Mouse (Mus musculus): ENCODE measurements around the gene Mgat4a. TPM values are rescaled to one million over a fixed set of nuclear protein-coding genes. Genes with fewer than 3 reads are reported as not detected.

Mgat4a gene
- polyA plus RNA-seq, 1 experiment: 2.4 TPM

DNA sequence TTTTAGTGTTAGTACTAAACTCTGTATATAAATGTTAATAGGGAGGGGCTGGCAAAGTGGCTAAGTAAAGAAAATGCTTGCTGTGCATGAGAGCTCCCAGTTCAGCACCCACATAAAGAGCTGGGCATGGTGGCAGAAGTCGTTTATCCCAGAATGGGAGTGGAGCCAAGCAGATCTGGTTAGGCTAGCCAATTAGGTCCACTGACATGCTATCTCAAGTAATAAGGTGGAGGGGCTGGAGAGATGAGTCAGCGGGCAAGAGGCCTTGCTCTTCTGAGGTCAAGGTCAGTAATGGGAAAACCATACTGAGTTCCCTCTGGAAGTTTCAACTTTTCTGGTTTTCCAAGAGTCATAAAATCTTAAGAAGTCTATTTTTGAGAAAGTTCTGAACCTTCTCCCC, 111.9 kb downstream of the Mgat4a start:
- H3K27ac ChIP-seq (replicated peaks; ENCODE audit: low read depth, low read length): peak overlapping the region; percentile 93
- H3K4me3 ChIP-seq (ENCODE audit: insufficient read depth, low read depth, low read length): peak overlapping the region; percentile 73
- H3K4me1 ChIP-seq (ENCODE audit: control insufficient read depth, insufficient read depth, insufficient read length, low read length): peaks cover 7% of the 10 kb centered on the region; the same call in 1 of the 2 replicates

DNA sequence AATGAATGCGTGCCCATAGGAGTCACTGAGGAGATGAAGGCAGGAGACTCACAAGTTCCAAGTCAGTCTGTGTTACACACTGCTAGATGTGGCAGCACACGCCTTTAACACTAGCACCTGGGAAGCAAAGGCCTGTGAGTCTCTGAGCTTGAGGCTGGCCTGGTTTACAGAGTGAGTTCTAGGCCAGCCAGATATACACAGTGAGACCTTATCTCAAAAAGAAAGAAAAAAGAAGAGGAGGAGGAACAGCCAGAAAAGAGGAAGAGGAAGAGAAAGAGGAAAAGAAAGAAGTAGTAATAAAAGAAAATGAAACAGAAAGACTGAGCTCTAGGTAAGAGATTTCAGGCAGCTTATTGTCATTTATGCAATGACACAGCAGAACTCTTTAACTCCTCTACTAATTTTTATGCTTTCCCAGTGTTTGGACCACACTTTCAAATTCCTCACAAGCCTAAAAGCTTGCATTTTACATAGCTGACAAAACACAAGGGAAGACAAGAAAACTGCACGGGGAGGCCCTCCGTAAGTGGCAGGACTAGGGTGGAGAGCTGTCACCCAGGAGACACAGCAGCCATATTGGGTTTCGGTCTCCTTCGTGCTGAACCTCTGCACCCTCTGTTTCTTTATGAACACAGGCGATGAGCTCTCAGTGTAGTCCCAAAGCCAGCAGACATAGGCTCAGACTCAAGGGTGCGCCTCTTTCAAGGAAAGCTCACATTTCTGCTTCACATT, 113.5 kb downstream of the Mgat4a start:
- Histone ChIP-seq H3K4me3 (ENCODE audit: insufficient read depth, low read depth, low read length) (no peak overlapping the region; the same call in 1 of the 2 replicates), H3K27ac (replicated peaks; ENCODE audit: low read depth, low read length) (no peak overlapping the region), H3K4me1 (ENCODE audit: control insufficient read depth, insufficient read depth, insufficient read length, low read length) (peaks cover 7% of the 10 kb centered on the region; the same call in 1 of the 2 replicates)

DNA sequence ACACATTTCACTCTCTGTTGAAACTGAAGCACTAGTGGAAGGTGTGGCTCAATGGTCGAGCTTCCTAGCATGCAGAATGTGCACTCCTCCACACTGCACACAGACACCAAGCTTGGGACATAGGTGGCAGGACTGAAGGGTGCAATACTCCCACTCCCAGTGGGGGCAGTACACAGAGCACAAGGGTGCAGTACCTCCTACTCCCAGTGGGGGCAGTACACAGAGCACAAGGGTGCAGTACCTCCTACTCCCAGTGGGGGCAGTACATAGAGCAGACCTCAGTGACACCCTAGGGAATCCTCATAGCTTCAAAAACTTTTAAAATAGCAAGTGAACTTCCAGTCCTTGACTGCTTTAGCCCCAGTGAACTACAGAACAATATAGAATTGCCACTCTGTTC, 121.4 kb downstream of the Mgat4a start:
- Histone ChIP-seq H3K4me1 (ENCODE audit: control insufficient read depth, insufficient read depth, insufficient read length, low read length) (no peaks in the 10 kb centered on the region), H3K27ac (replicated peaks; ENCODE audit: low read depth, low read length) (no peak overlapping the region), H3K4me3 (ENCODE audit: insufficient read depth, low read depth, low read length) (no peak overlapping the region)

DNA sequence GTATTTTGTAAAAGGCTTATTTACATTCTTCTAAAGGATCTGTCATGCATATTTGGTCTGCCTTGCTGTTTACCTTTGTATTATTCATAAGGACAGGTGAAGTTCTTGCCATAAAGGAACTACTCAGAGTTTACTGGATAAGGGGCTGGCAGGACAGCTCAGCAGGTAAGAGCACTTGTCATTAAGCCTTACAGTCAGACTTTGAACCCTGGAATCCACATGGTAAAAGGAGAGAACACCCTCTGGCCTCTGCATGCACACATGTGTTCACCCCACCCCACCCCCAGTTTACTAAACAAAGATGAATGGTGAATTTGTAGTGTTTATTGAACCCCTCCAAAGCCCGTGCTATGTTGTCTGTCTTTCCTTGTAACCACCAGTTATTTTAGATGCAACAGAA, 125.4 kb downstream of the Mgat4a start:
- Histone ChIP-seq H3K27ac (replicated peaks; ENCODE audit: low read depth, low read length) (no peak overlapping the region), H3K4me1 (ENCODE audit: control insufficient read depth, insufficient read depth, insufficient read length, low read length) (no peaks in the 10 kb centered on the region), H3K4me3 (ENCODE audit: insufficient read depth, low read depth, low read length) (no peak overlapping the region)

DNA sequence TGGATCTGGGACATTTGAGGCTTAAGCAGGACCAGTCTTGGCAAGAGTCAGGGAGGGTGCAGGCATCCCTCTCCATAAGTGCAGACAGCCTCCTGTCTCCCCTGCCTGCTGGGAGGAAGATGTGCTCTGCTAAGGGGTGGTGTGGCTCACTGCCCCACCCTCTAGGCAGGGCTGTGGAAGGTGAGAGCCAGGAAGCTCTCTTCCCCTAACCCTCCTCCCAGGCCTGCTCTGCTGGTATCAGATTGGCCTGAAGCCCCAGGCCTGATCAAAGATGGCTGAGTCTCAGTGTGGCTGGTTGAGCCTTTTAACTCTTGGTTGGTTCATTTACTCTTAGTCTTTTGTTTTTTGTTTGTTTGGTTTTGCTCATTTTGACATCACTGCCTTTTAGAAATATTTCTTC, 131.2 kb downstream of the Mgat4a start:
- H3K4me3 ChIP-seq (ENCODE audit: insufficient read depth, low read depth, low read length): no peak overlapping the region
- H3K4me1 ChIP-seq (ENCODE audit: control insufficient read depth, insufficient read depth, insufficient read length, low read length): no peaks in the 10 kb centered on the region
- no peak overlapping the region for H3K27ac ChIP-seq (replicated peaks; ENCODE audit: low read depth, low read length)

DNA sequence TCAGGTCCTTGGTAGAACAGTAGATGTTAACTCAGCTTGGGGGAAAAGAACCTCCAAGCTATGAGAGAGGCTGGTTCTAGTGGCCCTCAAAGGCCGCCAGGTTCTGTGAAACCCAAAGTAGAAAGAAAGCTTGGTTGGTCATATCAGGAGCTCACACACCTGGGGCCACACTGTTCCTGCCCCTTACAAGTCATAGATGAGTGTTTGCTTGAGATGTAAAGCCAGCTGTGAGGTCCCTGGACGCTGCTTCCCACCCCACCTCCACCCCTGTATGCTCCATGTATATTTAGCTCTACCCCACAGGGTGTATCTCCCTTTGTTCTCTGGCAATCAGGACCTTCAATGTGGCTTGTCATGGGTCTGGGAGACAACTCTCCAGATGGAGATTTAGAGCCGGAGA, 132.1 kb downstream of the Mgat4a start:
- Histone ChIP-seq H3K4me1 (ENCODE audit: control insufficient read depth, insufficient read depth, insufficient read length, low read length) (no peaks in the 10 kb centered on the region), H3K27ac (replicated peaks; ENCODE audit: low read depth, low read length) (no peak overlapping the region), H3K4me3 (ENCODE audit: insufficient read depth, low read depth, low read length) (no peak overlapping the region)

DNA sequence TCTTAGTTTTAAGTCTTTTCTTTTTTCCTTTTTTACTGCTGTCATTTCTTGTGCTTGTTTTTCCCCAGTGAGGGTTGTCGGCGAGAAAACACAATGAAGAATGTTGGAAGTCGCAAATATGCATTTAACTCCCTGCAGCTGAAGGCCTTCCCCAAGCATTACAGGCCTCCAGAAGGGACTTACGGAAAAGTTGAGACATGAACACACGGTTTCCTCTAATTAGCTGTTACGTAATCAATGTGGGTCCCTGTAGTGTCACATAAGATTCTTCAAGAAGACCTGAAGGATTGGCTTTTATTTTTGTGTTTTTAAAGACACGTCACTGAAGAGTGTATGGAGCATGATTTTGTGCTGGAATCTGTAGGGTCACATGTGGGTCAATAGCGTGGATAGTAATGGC, 132.8 kb downstream of the Mgat4a start:
- Histone ChIP-seq H3K4me3 (ENCODE audit: insufficient read depth, low read depth, low read length) (no peak overlapping the region), H3K4me1 (ENCODE audit: control insufficient read depth, insufficient read depth, insufficient read length, low read length) (no peaks in the 10 kb centered on the region), H3K27ac (replicated peaks; ENCODE audit: low read depth, low read length) (no peak overlapping the region)

DNA sequence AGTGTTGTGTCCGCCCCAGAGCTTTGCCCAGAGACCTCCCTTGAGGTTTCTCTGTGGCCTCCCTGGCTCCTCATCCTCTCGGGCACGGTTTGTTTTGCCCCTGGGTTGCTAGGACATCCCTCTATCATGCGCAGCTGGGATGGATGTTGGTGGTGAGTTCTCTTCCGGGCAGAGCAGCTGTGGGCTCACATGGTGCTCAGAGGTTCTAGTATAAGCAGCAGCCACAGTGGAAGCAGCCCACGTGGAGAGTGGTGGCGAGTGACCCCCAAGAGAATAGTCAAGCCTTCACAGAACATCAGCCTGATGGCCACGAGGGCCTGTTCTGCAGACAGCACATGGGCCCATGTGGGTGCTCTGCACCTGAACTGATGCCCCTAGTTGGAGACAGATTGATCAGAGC, 133.6 kb downstream of the Mgat4a start:
- Histone ChIP-seq H3K4me3 (ENCODE audit: insufficient read depth, low read depth, low read length) (no peak overlapping the region), H3K27ac (replicated peaks; ENCODE audit: low read depth, low read length) (no peak overlapping the region), H3K4me1 (ENCODE audit: control insufficient read depth, insufficient read depth, insufficient read length, low read length) (no peaks in the 10 kb centered on the region)

DNA sequence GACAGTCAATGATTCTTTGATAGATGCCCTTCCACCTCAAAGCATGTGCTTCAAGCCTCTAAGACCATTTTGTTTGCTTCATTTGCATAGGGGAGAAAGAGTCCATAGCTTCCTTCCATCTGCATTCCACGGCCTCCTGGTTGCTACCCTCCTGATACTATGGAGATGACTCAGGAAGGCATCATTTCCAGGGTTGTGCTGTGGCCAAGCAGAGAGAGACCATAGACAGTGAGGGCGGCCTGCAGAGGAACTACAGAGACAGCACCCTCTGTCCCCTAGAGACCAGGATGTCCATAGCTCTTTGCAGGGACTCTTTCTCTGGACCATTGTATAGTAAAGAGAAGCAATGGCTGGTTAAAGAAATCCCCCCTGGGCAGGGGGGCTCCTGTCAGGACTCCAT, 135.7 kb downstream of the Mgat4a start:
- Histone ChIP-seq H3K27ac (replicated peaks; ENCODE audit: low read depth, low read length) (no peak overlapping the region), H3K4me1 (ENCODE audit: control insufficient read depth, insufficient read depth, insufficient read length, low read length) (no peaks in the 10 kb centered on the region), H3K4me3 (ENCODE audit: insufficient read depth, low read depth, low read length) (no peak overlapping the region)

DNA sequence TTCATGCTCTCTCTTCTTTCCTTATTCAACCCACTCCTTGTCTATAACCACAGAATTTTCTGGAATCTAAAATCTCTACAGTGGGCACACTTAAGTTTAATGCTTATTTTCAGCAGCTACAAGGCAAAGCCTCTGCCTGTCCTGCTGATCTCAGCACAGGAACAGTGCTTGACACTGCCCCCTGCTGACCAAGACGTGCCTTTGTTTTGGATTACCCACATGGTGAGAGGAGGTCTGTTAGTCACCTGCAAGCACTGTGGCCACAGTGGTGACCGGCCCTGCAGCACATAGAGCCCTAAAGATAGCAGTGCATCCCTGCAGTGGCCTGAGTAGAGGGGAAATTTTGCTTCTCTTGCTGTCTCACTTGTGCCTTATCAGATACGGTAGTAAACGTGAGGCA, 139.1 kb downstream of the Mgat4a start:
- Histone ChIP-seq H3K4me1 (ENCODE audit: control insufficient read depth, insufficient read depth, insufficient read length, low read length) (no peaks in the 10 kb centered on the region), H3K27ac (replicated peaks; ENCODE audit: low read depth, low read length) (no peak overlapping the region), H3K4me3 (ENCODE audit: insufficient read depth, low read depth, low read length) (no peak overlapping the region)

DNA sequence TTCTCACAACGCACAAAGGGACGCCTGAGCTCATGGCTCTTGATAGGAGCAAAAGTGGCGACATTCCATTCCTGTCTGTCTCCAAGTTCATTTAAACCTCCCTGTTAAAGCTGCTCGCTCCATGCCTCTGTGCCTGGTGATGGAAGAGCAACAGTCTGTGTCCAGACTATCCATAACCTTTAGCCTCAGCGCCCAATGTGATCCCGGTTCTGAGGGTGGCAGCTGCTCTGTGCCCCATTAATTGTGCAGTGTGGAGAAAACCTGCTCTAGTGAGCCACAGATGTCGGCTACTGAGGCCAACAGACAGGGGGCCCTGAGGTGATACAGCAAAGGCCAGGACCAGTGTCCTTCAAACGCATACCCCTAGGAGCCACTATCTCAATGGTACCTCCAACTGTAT, 141.1 kb downstream of the Mgat4a start:
- no peak overlapping the region for H3K27ac ChIP-seq (replicated peaks; ENCODE audit: low read depth, low read length)
- H3K4me3 ChIP-seq (ENCODE audit: insufficient read depth, low read depth, low read length): no peak overlapping the region
- H3K4me1 ChIP-seq (ENCODE audit: control insufficient read depth, insufficient read depth, insufficient read length, low read length): no peaks in the 10 kb centered on the region

DNA sequence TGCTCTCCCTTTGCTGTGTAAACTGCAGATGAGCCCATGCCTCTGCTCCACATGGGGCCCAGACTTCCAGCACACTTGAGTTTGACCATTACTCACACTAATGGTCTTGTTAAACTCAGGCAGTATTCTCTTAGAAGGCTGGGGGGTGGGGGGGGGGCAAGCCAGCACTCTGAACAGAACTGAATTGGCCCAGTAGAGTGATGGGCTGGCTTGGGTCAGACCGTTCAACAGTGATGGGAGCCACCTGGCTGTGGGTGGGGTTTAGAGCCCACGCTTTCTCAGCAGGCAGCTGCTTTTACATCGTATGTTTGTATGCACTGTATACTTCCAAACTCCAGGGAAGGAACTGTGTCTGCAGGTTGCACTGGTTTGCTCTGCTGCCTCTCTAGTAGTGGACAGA, 141.9 kb downstream of the Mgat4a start:
- Histone ChIP-seq H3K4me1 (ENCODE audit: control insufficient read depth, insufficient read depth, insufficient read length, low read length) (no peaks in the 10 kb centered on the region), H3K4me3 (ENCODE audit: insufficient read depth, low read depth, low read length) (no peak overlapping the region), H3K27ac (replicated peaks; ENCODE audit: low read depth, low read length) (no peak overlapping the region)

DNA sequence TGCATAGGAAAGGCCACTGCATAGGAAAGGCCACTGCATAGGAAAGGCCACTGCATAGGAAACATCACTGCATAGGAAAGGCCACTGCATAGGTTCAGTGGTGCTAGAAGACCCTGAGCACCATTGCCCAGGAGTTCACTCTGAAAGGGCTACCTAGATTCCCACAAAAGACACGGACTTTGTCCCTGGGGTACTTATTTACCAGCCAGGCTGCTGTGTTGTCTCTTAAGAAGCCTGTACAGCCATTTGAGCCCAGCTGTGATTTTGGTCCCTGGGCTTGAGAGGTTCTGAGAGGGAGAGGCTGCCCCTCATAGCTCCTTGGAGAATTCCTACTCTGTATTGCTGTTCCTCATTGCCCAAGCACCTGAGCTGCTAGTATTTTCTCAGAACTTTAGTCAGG, 144.3 kb downstream of the Mgat4a start:
- Histone ChIP-seq H3K4me3 (ENCODE audit: insufficient read depth, low read depth, low read length) (no peak overlapping the region), H3K4me1 (ENCODE audit: control insufficient read depth, insufficient read depth, insufficient read length, low read length) (no peaks in the 10 kb centered on the region), H3K27ac (replicated peaks; ENCODE audit: low read depth, low read length) (no peak overlapping the region)

DNA sequence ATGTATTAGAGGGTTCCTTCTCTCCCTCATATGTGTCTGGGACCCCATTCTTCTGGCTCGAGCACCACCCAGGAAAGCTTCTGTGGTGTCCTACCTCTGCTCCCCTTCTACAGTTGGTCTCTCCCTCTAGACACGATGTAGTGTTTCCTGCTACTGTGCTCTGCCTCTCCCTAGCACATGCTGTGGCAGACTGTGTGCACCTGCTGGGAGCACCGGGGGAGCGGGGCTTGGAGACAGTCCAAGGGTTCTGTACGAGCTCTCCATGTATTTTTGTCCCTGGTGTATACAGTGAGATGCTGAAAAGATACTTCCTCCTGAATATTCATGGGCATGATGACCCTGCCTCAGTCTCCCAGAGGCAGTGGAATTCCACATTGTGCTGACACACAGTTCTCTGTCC, 147.6 kb downstream of the Mgat4a start:
- H3K4me1 ChIP-seq (ENCODE audit: control insufficient read depth, insufficient read depth, insufficient read length, low read length): no peaks in the 10 kb centered on the region
- H3K27ac ChIP-seq (replicated peaks; ENCODE audit: low read depth, low read length): no peak overlapping the region
- H3K4me3 ChIP-seq (ENCODE audit: insufficient read depth, low read depth, low read length): no peak overlapping the region
